Mouse (Mus musculus) heart, postnatal 0 days (tissue): Measurements from ENCODE around the gene Acsm5. TPM values are rescaled to one million over a fixed set of nuclear protein-coding genes. Genes with fewer than 3 reads are reported as not detected.

Experiments used
- ATAC-seq: fragments of 200-750 bp; cut with Nextera tagmentation; 2 replicates; pipeline ENCODE4 v1.8.0; 2017; ENCODE audit warnings: low read depth, moderate number of reproducible peaks, moderate library complexity; ENCODE audit not compliant: insufficient read depth
- DNase-seq: peaks from one replicate; pipeline ENCODE4 v3.0.0-alpha.2; 2016; ENCODE audit warnings: low spot score
- H3K27ac ChIP-seq: fragments of 300-500 bp; sonication (generic); 2 replicates; pipeline ENCODE4 v1.5.1; 2014; ENCODE audit warnings: low read depth, mild to moderate bottlenecking
- H3K27me3 ChIP-seq: fragments of 300-500 bp; sonication (generic); 2 replicates; pipeline ENCODE4 v1.6.1; 2014; ENCODE audit warnings: low read length, mixed read lengths; ENCODE audit not compliant: control insufficient read depth, insufficient read depth
- H3K36me3 ChIP-seq: fragments of 300-500 bp; sonication (generic); replicated peaks from 2 replicates; pipeline ENCODE4 v1.6.1; 2014; ENCODE audit warnings: low read length, mixed read lengths; ENCODE audit not compliant: control insufficient read depth, insufficient read depth
- H3K4me1 ChIP-seq: fragments of 300-500 bp; sonication (generic); 2 replicates; pipeline ENCODE4 v1.6.1; 2014; ENCODE audit warnings: antibody characterized with exemption; ENCODE audit not compliant: control insufficient read depth, insufficient read depth
- H3K4me2 ChIP-seq: fragments of 300-500 bp; sonication (generic); 2 replicates; pipeline ENCODE4 v1.6.1; 2014; ENCODE audit warnings: low read depth, mild to moderate bottlenecking, low read length, moderate library complexity
- H3K4me3 ChIP-seq: fragments of 300-500 bp; sonication (generic); 2 replicates; pipeline ENCODE4 v1.5.1; 2014; ENCODE audit warnings: low read depth, low read length
- H3K9ac ChIP-seq: fragments of 300-500 bp; sonication (generic); replicated peaks from 2 replicates; pipeline ENCODE4 v1.6.1; 2014; ENCODE audit warnings: low read depth, low read length, mixed read lengths
- H3K9me3 ChIP-seq: fragments of 300-500 bp; sonication (generic); replicated peaks from 2 replicates; pipeline ENCODE4 v1.6.1; 2016; ENCODE audit warnings: low read length; ENCODE audit not compliant: control insufficient read depth
- CTCF ChIP-seq: IDR thresholded peaks from 2 replicates; pipeline ENCODE4 v1.5.1; 2016; ENCODE audit warnings: antibody characterized with exemption, control low read depth, low read depth
- EP300 ChIP-seq: IDR thresholded peaks from 2 replicates; pipeline ENCODE4 v1.6.1; 2016; ENCODE audit warnings: antibody characterized with exemption, low read depth
- WGBS: fragments of 180-500 bp; shearing (Covaris S2); extraction: QIAGEN DNeasy Blood & Tissue Kit; methylation state at CpG from one replicate; pipeline ENCODE4 v1.1.7; 2014; 5-methylcytosine and 5-hydroxymethylcytosine counted together
- polyA plus RNA-seq: library from polyadenylated mRNA; unstranded; fragments of >200 nt; fragmentation: Nextera tagmentation; extraction: Ambion mirVana; gene quantifications from 2 replicates; pipeline ENCODE4 v1.2.1, GENCODE M21; 2015
- total RNA-seq: library from RNA; depleted of rRNA; stranded (reverse); fragments of >200 nt; gene quantifications from 2 replicates; pipeline ENCODE4 v1.2.3, GENCODE M21; 2014; ENCODE audit warnings: low replicate concordance

The Acsm5 gene
- total and polyA plus RNA-seq, 2 experiments from 2014 or later: not detected

DNA sequence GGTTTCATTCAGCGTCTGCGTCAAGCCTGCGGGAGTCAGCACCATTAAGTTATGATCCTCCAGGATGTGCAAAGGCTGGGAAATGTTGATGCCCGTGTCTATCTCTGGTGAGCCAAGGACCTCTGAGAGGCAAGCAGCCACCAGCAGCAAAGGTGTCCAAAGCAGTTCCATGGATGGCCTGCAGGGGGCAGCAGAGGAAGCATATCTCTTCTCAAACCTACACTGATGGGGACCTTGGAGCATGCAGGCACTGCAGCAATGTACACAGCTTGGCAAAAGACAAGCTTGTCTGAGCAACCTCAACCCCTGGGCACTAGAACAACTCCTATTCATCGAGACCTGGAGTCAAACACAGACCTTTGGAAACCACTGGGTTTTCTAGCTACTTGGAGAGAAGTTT lies 391 bp downstream of the Acsm5 start:
- DNase-seq: peak; percentile 8
- Histone ChIP-seq H3K27ac (no peak overlapping the region), H3K4me1 (no peaks in the 10 kb centered on the region), H3K4me3 (no peak overlapping the region), H3K9ac (no peak overlapping the region), H3K27me3 (0 out of 2 replicates have a peak, but pooled peaks cover 4% of the 10 kb centered on the region), H3K9me3 (no peaks in the 10 kb centered on the region), H3K36me3 (no peaks in the 10 kb centered on the region), H3K4me2 (no peak overlapping the region)
- TF ChIP-seq EP300 (no peak), CTCF (peak; percentile 69)
- no peak for ATAC-seq
- 43% methylated on average over 5 of the region's 5 CpGs for WGBS

DNA sequence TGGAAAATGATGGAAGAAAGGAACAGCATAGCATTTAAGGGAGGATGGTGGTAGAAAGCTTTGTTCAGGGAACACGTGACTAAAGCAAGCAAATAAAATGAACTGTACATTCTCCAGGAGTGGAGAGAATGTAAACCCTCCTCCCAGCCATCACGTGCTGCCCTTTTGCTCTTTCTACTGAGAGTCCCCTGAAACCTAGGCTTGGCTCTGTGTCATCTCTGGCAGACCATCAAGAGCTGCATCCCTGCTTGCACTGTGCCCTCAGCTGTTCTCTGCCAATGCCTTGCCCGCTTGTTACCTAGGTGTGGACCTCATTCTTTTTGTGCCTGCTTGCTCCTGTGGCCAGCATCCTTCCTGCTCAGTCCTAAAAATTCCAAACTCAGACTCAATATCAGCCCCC lies 2.6 kb downstream of the Acsm5 start:
- Histone ChIP-seq H3K4me2 (no peak overlapping the region), H3K4me1 (no peaks in the 10 kb centered on the region), H3K36me3 (no peaks in the 10 kb centered on the region), H3K9me3 (no peaks in the 10 kb centered on the region), H3K9ac (no peak overlapping the region), H3K4me3 (no peak overlapping the region), H3K27me3 (no peaks in the 10 kb centered on the region), H3K27ac (no peak overlapping the region)
- ATAC-seq (no peak), DNase-seq (no peak)
- no peak for TF ChIP-seq EP300
- no peak for TF ChIP-seq CTCF
- 62% methylated on average over 3 of the region's 3 CpGs for WGBS

DNA sequence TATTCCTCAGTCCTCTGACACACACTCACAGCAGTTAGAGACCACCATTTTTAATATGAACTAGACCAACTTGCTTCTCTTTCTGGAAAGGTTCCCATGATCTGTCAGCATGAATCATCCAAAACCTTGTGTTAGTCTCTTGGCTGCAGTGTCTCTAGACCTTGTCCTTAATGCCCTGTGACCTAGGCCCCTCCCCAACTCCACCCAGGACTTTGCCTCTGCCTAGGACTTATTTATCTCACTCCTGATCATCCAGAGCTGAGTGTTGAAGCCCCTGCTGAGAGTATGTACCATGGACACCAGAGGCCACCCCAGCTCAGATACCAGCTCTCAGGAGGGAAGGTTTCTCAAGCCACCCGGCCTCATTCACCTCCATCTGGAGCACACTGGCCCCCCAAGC lies 3.1 kb downstream of the Acsm5 start:
- 67% methylated on average over 1 of the region's 1 CpGs for WGBS
- Histone ChIP-seq H3K27ac (no peak overlapping the region), H3K9ac (no peak overlapping the region), H3K36me3 (no peaks in the 10 kb centered on the region), H3K4me1 (no peaks in the 10 kb centered on the region), H3K4me2 (no peak overlapping the region), H3K4me3 (no peak overlapping the region), H3K9me3 (no peaks in the 10 kb centered on the region), H3K27me3 (no peaks in the 10 kb centered on the region)
- ATAC-seq: no peak
- DNase-seq: no peak
- TF ChIP-seq EP300: no peak
- no peak for TF ChIP-seq CTCF

DNA sequence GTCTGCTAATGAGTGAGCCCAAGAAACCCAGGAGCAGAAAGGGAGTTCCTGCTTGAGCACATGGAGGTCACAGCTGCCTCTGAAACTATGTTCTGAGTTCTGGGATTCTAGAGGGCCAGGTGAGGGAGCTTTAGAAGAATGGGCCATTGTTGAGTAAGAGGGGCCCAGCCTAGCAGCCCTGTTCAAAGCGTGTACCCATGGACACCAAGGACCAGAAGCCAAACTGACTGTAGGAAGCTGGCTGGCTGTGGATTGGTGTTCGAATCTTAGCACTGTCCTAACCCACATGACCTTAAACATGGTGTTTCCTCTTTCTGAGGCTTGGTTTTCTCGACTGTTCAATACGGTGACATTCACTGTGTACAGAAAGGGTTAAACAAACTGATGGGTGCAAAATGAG lies 4.1 kb downstream of the Acsm5 start, which contains the start of gene Pdilt:
Pdilt (minus strand) TSS at position 101 of the 400 bp plus-strand sequence.
- Histone ChIP-seq H3K4me2 (no peak within 1 kb of the TSS), H3K9ac (no peak within 1 kb of the TSS), H3K36me3 (no peaks in the 10 kb centered on the region), H3K9me3 (no peaks in the 10 kb centered on the region), H3K4me3 (no peak within 1 kb of the TSS), H3K4me1 (no peaks in the 10 kb centered on the region), H3K27ac (no peak within 1 kb of the TSS), H3K27me3 (no peaks in the 10 kb centered on the region)
- ATAC-seq (no peak), DNase-seq (no peak)
- TF ChIP-seq CTCF: no peak
- TF ChIP-seq EP300: no peak
- 55% methylated on average over 4 of the region's 4 CpGs for WGBS

- DNase-seq: no peak
- Histone ChIP-seq H3K27ac (no peak overlapping the region), H3K4me2 (no peak overlapping the region), H3K4me1 (no peaks in the 10 kb centered on the region), H3K9ac (no peak overlapping the region), H3K4me3 (no peak overlapping the region), H3K36me3 (no peaks in the 10 kb centered on the region), H3K9me3 (no peaks in the 10 kb centered on the region), H3K27me3 (no peaks in the 10 kb centered on the region)
- no peak for TF ChIP-seq CTCF
- no peak for TF ChIP-seq EP300
- 22% methylated on average over 2 of the region's 2 CpGs for WGBS
- peak; percentile 47; the same call in 1 of the 2 replicates for ATAC-seq
These were observed 6.6 kb downstream of the Acsm5 start for GRCm38 (mm10) chr7:119525881-119526281.

- H3K4me2 ChIP-seq: no peak overlapping the region
- H3K4me1 ChIP-seq: no peaks in the 10 kb centered on the region
- no peaks in the 10 kb centered on the region for H3K36me3 ChIP-seq
- H3K27ac ChIP-seq: no peak overlapping the region
- no peak for ATAC-seq
- no peak overlapping the region for H3K4me3 ChIP-seq
- no peak for TF ChIP-seq EP300
- no peak for TF ChIP-seq CTCF
- H3K9me3 ChIP-seq: no peaks in the 10 kb centered on the region
- DNase-seq: no peak
- no peaks in the 10 kb centered on the region for H3K27me3 ChIP-seq
- WGBS: 72% methylated on average over 13 of the region's 13 CpGs
- H3K9ac ChIP-seq: no peak overlapping the region
These were observed 7.2 kb downstream of the Acsm5 start for GRCm38 (mm10) chr7:119526486-119526885.
